Mouse (Mus musculus): ENCODE data around the gene Adgrv1.

GRCm38 (mm10) chr13:81171115-81171514 is 461.8 kb downstream of the Adgrv1 start:
- no peak for TF ChIP-seq TAL1 (IDR thresholded peaks at IDR 0.05; ENCODE audit: low read length)
- TF ChIP-seq GATA1 (IDR thresholded peaks at IDR 0.05; ENCODE audit: low read length), result no peak
